Comparison of ENCODE assay signal across 16 mouse cellular contexts in genomic region chr17:52303320-52303719, GRCm38 (mm10).
"Had no signal": no experiment of that assay in that cellular context is flagged by ENCODE, and none has a peak within 500 bp of the region (broad histone marks: within the 10 kb centered on the region; RNA-seq: fewer than 3 reads in every experiment).

No protein-coding gene starts in this region.

- H3K9ac ChIP-seq: kidney, embryonic 15.5 days; liver, embryonic 14.5 days; liver, postnatal 0 days; lung, embryonic 14.5 days; midbrain, embryonic 12.5 days; midbrain, embryonic 15.5 days; stomach, embryonic 15.5 days had no signal

- H3K27me3 ChIP-seq: kidney, embryonic 15.5 days; midbrain, embryonic 12.5 days; midbrain, embryonic 15.5 days; stomach, embryonic 15.5 days had no signal

- ATAC-seq: intestine, postnatal 0 days; liver, postnatal 0 days; lung, postnatal 0 days; midbrain, embryonic 15.5 days had no signal

- H3K4me2 ChIP-seq: kidney, embryonic 15.5 days; lung, embryonic 14.5 days; midbrain, embryonic 12.5 days; midbrain, embryonic 15.5 days; stomach, embryonic 15.5 days had no signal

- H3K4me1 ChIP-seq: kidney, embryonic 15.5 days; midbrain, embryonic 15.5 days; stomach, embryonic 15.5 days had no signal

- H3K27ac ChIP-seq: kidney, embryonic 15.5 days; left cerebral cortex, adult 2 months; liver, embryonic 14.5 days; macrophage; midbrain, embryonic 12.5 days; midbrain, embryonic 15.5 days; stomach, embryonic 15.5 days had no signal

- DNase-seq: kidney, adult 2 months; kidney, postnatal 10 days; kidney, postnatal 36 days; layer of hippocampus, postnatal 36 days; liver, postnatal 0 days; lung, embryonic 14.5 days had no signal

- H3K36me3 ChIP-seq: kidney, embryonic 15.5 days; midbrain, embryonic 12.5 days; midbrain, embryonic 15.5 days; stomach, embryonic 15.5 days had no signal

- H3K4me3 ChIP-seq: kidney, embryonic 15.5 days; left cerebral cortex, adult 2 months; midbrain, embryonic 12.5 days; midbrain, embryonic 15.5 days; myocyte; stomach, embryonic 15.5 days had no signal

- H3K9me3 ChIP-seq: kidney, embryonic 15.5 days; midbrain, embryonic 12.5 days; midbrain, embryonic 15.5 days; stomach, embryonic 15.5 days had no signal
